Mouse (Mus musculus) monocyte, adult 2 months (primary cell): ENCODE results near the gene Etl4.
"Not testable (repeated sequence)": the region's sequence is repeated elsewhere in the genome, so short reads cannot be mapped to it uniquely, and the experiment has no call there.

Source experiments
- DNase-seq, 2 experiments: peaks; one replicate each; pipeline ENCODE4 v3.0.0; 2022; ENCODE audit warnings: low spot score in 2 of 2, low read depth in 1 of 2

Gene Etl4

DNA sequence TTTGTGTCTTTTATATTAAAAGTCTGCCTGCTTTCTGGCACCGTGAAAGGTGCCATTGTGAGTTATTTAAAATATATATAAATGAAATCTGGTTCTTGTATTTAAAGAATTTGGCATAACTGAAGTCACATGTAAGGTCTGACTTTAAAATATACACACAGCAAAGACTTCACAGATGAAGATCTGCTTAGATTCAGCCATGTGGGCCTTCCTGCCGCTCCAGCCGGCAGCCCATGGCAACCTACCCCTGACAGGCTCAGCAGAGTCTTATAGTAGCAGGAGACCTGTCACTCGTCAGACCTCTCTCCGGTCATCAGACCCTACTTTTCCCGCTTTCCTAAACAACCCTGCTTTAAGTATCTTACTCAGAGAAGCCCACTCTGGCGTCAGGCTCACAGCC is 769.2 kb downstream of the Etl4 start:
- DNase-seq: no peak

DNA sequence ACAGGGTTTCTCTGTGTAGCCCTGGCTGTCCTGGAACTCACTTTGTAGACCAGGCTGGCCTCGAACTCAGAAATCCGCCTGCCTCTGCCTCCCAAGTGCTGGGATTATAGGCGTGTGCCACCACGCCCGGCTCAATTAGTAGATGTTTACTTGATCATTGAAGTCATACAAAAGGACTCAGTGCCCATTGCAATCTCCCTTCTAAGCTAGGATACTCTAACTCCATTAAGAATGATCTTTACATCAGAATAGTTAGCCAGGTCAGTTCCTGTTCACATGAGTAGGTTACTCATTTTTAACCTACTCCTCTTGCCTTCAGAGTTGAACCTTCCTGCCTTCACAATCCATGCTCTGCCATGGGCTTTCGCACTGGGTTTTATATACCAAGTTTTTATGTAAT is 772.6 kb downstream of the Etl4 start:
- not testable (repeated sequence) for DNase-seq

DNA sequence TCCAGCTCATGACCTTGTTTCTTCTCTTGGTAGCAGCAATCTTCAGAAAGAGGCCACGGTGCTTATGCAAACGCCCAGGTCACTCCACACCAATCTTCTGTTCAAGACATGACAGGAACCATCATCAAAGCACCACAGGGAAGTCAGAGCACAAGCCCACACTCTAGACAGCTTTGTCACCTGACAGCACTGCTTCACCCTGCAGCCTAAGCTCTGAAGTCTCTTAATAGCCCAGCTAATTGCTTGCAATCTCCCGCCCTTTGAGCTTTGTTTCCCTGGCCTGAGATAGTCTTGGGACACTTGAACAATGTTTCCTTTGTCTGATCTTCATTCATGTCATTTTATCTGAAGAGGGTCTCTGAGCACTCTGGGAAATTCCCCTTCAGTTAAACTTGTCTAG is 779.8 kb downstream of the Etl4 start:
- DNase-seq: no peak

DNA sequence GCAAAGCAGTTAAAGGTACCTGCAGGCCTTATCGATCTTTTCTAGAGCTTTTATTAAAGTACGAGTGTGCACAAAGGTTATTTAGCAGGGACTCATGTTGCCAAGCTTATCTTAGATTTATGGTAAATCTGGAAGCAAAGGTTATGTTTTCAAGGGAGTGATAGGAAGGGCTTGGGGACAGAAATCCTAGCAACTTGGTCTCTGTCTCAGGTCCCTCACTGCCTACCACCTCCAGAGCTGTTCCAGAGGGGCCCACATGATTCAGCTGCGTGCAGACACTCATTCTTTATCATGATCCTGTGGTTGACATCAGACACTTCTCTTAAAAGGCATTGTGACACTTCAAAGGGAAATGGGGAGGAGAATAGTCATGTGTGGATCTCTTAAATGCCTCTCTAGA is 783.3 kb downstream of the Etl4 start:
- DNase-seq: no peak

DNA sequence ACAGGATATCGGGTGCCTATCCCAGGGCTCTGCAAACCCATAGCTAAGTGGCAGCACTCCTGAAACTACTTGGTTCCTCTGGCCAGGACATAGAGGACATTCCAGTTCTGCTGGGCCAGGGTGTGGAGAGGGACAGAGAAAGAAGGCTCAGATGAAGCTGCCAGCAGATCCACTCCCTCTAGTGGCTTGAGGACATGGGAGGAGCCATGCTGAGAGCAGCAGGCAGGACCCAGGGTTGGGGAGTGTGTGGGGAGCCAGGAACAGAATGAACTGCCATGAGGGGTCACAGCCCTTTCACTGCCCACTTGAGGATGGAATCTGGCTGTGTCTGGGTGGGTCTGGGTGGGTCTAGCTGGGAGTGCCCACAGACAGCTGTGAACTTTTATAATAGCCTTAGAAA is 784.2 kb downstream of the Etl4 start:
- no peak for DNase-seq

GRCm38 (mm10) chr2:20697719-20698118 is 788.1 kb downstream of the Etl4 start:
- DNase-seq: no peak

DNA sequence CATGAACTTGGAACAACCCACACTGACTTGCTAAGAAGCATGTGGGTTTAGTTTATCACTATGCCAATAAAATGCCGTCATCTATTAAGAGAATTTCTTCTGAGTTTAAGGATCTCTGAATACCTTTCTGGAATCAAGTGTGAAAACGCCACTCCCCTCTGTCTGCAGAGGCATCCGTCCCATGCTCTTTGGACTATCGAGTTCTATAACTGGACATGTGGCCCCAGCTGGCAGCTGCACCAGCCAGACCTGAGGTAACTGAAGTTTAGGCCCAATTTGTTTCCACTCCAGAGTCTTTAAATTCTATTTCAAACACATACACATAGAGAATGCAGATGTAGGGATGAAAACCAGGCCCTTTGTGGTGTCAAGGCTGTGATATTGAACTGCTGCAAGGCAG is 795.5 kb downstream of the Etl4 start:
- no peak for DNase-seq

DNA sequence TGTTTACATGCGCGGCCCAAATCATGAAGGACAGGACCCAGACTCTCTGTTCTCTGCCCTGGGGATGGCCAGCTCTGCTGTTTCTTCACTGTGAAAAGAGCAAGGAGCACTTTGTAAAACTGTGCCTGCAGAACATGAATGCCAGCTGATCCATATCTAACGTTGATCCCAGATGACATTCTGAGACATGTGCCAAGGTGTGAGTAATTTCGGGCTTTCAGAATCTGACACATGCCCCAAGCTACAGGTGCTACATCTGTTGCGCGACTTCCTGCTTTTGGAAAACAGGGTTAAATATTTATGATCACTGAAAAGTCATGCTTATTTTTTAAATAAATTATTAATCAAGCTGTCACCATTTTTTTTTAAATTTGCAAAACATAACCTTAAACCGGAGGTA is 801.0 kb downstream of the Etl4 start:
- DNase-seq: no peak

DNA sequence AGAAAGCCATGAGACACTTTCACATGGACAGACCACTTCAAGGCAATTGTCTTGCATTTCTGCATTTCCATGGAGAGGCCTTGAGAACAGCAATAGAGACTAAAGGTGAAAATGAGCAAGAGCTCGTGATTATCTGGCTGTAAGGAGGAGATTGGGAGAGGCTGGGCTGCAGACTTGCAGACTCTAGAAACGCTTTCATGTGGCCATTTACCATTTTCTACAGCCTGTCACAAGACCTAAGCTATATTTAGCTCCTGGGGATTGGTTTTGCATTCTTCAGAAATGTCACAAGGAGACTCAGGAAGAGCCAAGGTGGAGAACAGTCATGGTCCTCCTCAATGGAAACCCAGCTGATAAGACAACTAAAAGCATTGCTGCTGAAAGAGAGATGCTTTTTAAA is 801.4 kb downstream of the Etl4 start:
- DNase-seq: no peak

GRCm38 (mm10) chr2:20719105-20719504 is 809.5 kb downstream of the Etl4 start:
- DNase-seq: no peak

DNA sequence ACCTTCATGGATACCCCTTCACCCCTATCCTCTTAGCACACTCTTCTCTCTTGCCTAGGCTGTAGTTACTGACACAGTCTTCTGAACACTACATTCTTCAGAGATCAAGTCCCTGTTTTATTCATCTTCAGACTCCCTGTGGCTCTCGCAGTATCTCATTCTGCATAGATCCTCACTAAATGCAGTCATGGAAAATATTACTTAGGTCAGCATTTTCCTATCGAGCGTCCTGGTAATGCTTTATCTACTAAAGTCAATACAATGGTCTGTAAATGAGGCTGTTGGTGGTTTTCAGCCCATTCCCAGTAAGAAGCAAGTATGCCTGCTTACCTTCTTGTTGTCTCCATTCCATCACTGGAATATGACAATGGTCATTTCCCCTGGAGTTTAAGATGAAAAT is 811.5 kb downstream of the Etl4 start:
- no peak for DNase-seq

GRCm38 (mm10) chr2:20722165-20722991 is 812.8 kb downstream of the Etl4 start:
- DNase-seq: no peak

- no peak for DNase-seq
Observed at GRCm38 (mm10) chr2:20723990-20724745, 814.6 kb downstream of the Etl4 start.

DNA sequence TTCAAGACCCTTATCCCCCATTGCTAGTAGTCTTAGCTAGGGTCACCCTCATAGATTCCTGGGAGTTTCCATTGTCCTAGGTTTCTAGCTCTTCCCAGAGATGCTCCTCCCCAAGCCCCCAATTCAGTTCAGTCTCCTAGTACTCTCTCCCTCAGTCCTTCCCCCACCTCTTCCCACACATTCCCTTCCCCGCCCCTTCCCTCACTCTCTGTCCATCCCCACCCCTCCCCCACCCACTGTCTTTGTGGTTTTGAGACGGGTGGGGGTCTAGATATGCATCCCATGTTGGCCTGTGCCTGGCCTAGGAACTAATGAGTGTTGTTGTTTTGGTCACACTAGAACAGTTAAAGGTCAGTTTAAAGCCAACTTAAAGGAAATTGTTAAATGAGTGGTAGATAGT is 817.4 kb downstream of the Etl4 start:
- no peak for DNase-seq

- DNase-seq: no peak
Observed at GRCm38 (mm10) chr2:20727752-20728438, 818.3 kb downstream of the Etl4 start.

DNA sequence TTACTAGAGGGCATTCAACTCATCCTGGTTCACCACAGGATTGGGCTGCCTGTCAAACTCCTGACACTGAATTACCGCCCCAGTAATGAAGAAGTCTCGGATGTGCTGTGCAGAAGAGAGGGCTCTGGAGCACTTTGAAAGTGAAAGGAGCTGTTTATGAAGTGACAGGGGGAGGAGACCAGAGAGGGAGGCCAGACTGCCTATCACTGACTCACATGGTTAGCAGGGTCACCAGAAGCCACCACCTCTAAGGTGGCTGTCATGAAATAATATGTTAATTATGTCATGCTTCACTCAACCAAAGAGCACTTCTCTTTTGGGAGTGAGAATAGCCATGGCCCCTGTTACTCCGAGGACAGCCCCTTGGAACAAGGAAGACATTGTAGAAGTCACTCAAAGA is 825.9 kb downstream of the Etl4 start:
- no peak for DNase-seq

GRCm38 (mm10) chr2:20736324-20737015 is 826.9 kb downstream of the Etl4 start:
- no peak for DNase-seq

GRCm38 (mm10) chr2:20737112-20737808 is 827.7 kb downstream of the Etl4 start:
- no peak for DNase-seq

DNA sequence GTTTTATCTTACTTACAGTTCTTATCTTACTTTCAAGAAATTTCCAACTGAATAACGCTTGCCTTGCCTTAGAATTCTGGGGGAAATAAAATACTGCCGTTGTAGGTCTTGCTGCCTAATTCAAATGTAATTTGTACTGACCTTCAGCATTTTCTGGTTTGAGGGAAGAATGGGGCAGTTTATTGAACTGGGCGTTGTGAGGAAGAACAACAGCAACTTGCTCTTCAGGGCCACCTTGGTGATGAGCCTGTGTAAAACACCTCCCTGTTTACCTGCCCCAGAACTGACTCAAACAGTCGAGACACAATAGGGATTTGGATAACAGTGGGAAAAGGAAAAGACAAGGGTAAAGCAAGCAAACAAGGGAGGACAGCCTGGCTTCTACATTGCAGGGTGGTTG is 828.3 kb downstream of the Etl4 start:
- DNase-seq: no peak

DNA sequence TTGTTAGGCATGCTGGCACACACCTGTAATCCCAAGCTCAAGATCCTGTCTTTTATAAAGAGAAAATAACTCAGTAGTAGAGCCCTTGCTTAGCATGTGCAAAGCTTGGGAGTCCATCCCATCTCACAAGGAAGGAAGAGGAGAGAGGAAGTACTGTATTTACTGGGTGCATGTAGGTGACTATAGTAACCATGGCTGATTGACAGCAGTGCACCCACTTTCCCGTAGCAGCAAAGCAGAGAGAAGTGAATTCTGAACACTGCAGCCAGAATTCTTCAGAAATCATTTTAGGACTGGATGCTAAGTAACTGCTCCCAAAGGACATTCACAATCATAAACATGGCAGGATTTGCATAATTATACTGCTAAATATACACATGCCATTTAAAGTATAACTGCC is 838.1 kb downstream of the Etl4 start:
- DNase-seq: no peak

- DNase-seq: no peak
Observed at GRCm38 (mm10) chr2:20748481-20748880, 838.9 kb downstream of the Etl4 start.
